Mouse (Mus musculus) kidney, postnatal 0 days (tissue): ENCODE measurements at regions not wholly inside any gene's neighbourhood (a gene's known extent, or its start where the extent isn't known, plus 50 kb on each side); places are given as distances from the start of the nearest gene placed in this dataset.

Source experiments
- ATAC-seq: fragments of 200-750 bp; cut with Nextera tagmentation; replicated peaks from 2 replicates; pipeline ENCODE4 v1.8.0; 2017; ENCODE audit warnings: low read depth, moderate number of reproducible peaks, moderate TSS enrichment, moderate library complexity; ENCODE audit not compliant: low FRiP score
- DNase-seq: peaks from one replicate; pipeline ENCODE4 v3.0.0-alpha.2; 2016; ENCODE audit warnings: low spot score
- H3K27ac ChIP-seq: fragments of 300-500 bp; sonication (generic); 2 replicates; pipeline ENCODE4 v1.5.1; 2014; ENCODE audit warnings: mild to moderate bottlenecking
- H3K27me3 ChIP-seq: fragments of 300-500 bp; sonication (generic); 2 replicates; pipeline ENCODE4 v1.6.1; 2014; ENCODE audit warnings: low read length, mixed read lengths; ENCODE audit not compliant: insufficient read depth
- H3K36me3 ChIP-seq: fragments of 300-500 bp; sonication (generic); 2 replicates; pipeline ENCODE4 v1.6.1; 2014; ENCODE audit warnings: low read length, mixed read lengths; ENCODE audit not compliant: insufficient read depth
- H3K4me1 ChIP-seq: fragments of 300-500 bp; sonication (generic); replicated peaks from 2 replicates; pipeline ENCODE4 v1.6.1; 2014; ENCODE audit warnings: antibody characterized with exemption, low read length, mixed read lengths; ENCODE audit not compliant: insufficient read depth
- H3K4me2 ChIP-seq: fragments of 300-500 bp; sonication (generic); 2 replicates; pipeline ENCODE4 v1.6.1; 2014; ENCODE audit warnings: mild to moderate bottlenecking, low read length, moderate library complexity, mixed read lengths
- H3K4me3 ChIP-seq: fragments of 300-500 bp; sonication (generic); replicated peaks from 2 replicates; pipeline ENCODE4 v1.5.1; 2014; ENCODE audit warnings: low read depth, low read length
- H3K9ac ChIP-seq: fragments of 300-500 bp; sonication (generic); 2 replicates; pipeline ENCODE4 v1.6.1; 2014; ENCODE audit warnings: low read depth, low read length
- H3K9me3 ChIP-seq: fragments of 300-500 bp; sonication (generic); replicated peaks from 2 replicates; pipeline ENCODE4 v1.6.1; 2016; ENCODE audit warnings: low read length, inconsistent platforms, mixed read lengths
- CTCF ChIP-seq: IDR thresholded peaks from 2 replicates; pipeline ENCODE4 v1.5.1; 2016; ENCODE audit warnings: antibody characterized with exemption, low read depth, mild to moderate bottlenecking, moderate library complexity
- WGBS: fragments of 180-500 bp; shearing (Covaris S2); extraction: QIAGEN DNeasy Blood & Tissue Kit; methylation state at CpG from one replicate; pipeline ENCODE4 v1.1.7; 2014; 5-methylcytosine and 5-hydroxymethylcytosine counted together

GRCm38 (mm10) chr4:8938948-8939411 lies 700.1 kb upstream of the Car8 start:
- WGBS, result 16% methylated on average over 6 of the region's 6 CpGs
- Histone ChIP-seq H3K4me1 (no peaks in the 10 kb centered on the region), H3K9ac (no peak overlapping the region), H3K9me3 (no peaks in the 10 kb centered on the region), H3K4me3 (0 out of 2 replicates have a peak overlapping the region, but pooled peaks have one; percentile 7), H3K27ac (no peak overlapping the region; the same call in 1 of the 2 replicates), H3K27me3 (no peaks in the 10 kb centered on the region), H3K4me2 (peak overlapping the region; percentile 38), H3K36me3 (no peaks in the 10 kb centered on the region)
- ATAC-seq, result peak; percentile 25; the same call in 1 of the 2 replicates
- peak; percentile 51 for DNase-seq
- no peak for TF ChIP-seq CTCF

DNA sequence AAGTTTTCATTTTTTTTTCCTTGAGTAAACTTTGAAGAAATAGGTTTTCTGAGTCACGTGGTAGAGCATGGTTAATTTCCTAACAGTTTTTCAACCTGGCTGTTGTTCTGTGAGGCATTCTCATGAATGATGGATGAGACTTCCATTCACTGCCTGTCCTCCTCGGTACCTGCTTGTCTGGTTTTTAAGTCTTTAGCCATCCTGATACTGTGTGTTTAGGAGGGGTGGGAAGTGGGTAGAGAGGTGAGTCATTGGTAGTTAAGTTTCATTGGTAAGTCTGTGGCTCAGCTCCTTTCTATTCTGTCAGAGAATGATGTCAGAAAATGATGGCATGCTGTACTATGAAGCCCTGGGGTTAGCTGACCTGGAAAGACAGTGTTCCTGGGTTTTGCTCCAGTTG lies 697.1 kb upstream of the Car8 start:
- ATAC-seq, result no peak
- H3K4me2 ChIP-seq, result no peak overlapping the region
- 64% methylated on average over 2 of the region's 2 CpGs for WGBS

GRCm38 (mm10) chr4:8934541-8934940 lies 695.7 kb upstream of the Car8 start:
- no peak overlapping the region for H3K9ac ChIP-seq
- no peak for ATAC-seq
- TF ChIP-seq CTCF, result no peak
- no peak overlapping the region for H3K27ac ChIP-seq
- H3K9me3 ChIP-seq, result no peaks in the 10 kb centered on the region
- H3K27me3 ChIP-seq, result no peaks in the 10 kb centered on the region
- no peak overlapping the region for H3K4me2 ChIP-seq
- no peaks in the 10 kb centered on the region for H3K4me1 ChIP-seq
- no peak for DNase-seq
- no peaks in the 10 kb centered on the region for H3K36me3 ChIP-seq
- H3K4me3 ChIP-seq, result no peak overlapping the region
- 61% methylated on average over 1 of the region's 1 CpGs for WGBS

More for the DNA sequence above, 697.1 kb upstream of the Car8 start:
- Histone ChIP-seq H3K9ac (no peak overlapping the region), H3K27ac (no peak overlapping the region), H3K9me3 (no peaks in the 10 kb centered on the region), H3K36me3 (no peaks in the 10 kb centered on the region), H3K4me1 (no peaks in the 10 kb centered on the region), H3K4me3 (no peak overlapping the region), H3K27me3 (no peaks in the 10 kb centered on the region)
- DNase-seq, result no peak
- TF ChIP-seq CTCF, result no peak

DNA sequence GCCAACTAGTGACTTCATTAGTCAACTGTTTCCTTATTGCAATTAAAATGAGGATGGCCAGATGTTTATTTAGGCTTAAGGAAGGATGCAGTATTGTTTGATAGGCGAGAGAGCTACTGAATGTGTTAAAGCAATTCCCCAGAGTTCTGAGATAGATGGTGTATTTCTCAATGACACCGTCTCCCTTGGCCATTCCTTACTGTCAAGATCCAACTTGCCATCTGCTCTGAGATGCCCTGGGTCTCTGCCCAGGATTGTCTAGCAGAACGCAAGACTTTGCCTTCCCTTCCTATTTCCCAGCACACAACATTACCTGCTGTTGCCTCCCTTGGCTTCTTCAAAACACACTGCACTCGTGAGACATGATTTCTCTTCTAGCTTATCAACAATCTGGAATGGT lies 690.5 kb upstream of the Car8 start:
- Histone ChIP-seq H3K9me3 (no peaks in the 10 kb centered on the region), H3K4me1 (no peaks in the 10 kb centered on the region), H3K36me3 (no peaks in the 10 kb centered on the region), H3K27ac (no peak overlapping the region), H3K27me3 (no peaks in the 10 kb centered on the region), H3K9ac (no peak overlapping the region), H3K4me2 (no peak overlapping the region), H3K4me3 (no peak overlapping the region)
- whole genome bisulfite sequencing, result 86% methylated on average over 4 of the region's 4 CpGs
- no peak for TF ChIP-seq CTCF
- ATAC-seq, result no peak
- DNase-seq, result no peak

- no peaks in the 10 kb centered on the region for H3K9me3 ChIP-seq
- ATAC-seq (no peak), DNase-seq (no peak)
- no peak overlapping the region for H3K9ac ChIP-seq
- H3K4me2 ChIP-seq, result no peak overlapping the region
- H3K27ac ChIP-seq, result no peak overlapping the region
- H3K27me3 ChIP-seq, result no peaks in the 10 kb centered on the region
- no peaks in the 10 kb centered on the region for H3K4me1 ChIP-seq
- H3K36me3 ChIP-seq, result no peaks in the 10 kb centered on the region
- TF ChIP-seq CTCF, result no peak
- no peak overlapping the region for H3K4me3 ChIP-seq
- WGBS, result 76% methylated on average over 17 of the region's 17 CpGs
Measured at GRCm38 (mm10) chr4:8928551-8929305, 689.9 kb upstream of the Car8 start.

- Histone ChIP-seq H3K36me3 (no peaks in the 10 kb centered on the region), H3K4me3 (no peak overlapping the region), H3K9ac (no peak overlapping the region), H3K4me1 (no peaks in the 10 kb centered on the region), H3K9me3 (no peaks in the 10 kb centered on the region), H3K27ac (no peak overlapping the region), H3K4me2 (no peak overlapping the region), H3K27me3 (no peaks in the 10 kb centered on the region)
- WGBS, result 26% methylated on average over 8 of the region's 8 CpGs
- TF ChIP-seq CTCF, result no peak
- ATAC-seq, result no peak
- no peak for DNase-seq
Measured at GRCm38 (mm10) chr4:8927276-8927906, 688.5 kb upstream of the Car8 start.
